In genomic region chr8:127588313-127588712, GRCm38 (mm10) we compare ENCODE assay signal across 8 mouse cellular contexts.
DNase-seq lines count a peak whose midpoint lies in the region; ATAC-seq and TF ChIP-seq lines count a peak whose summit lies in the region.

No protein-coding gene starts in this region.

- H3K27ac ChIP-seq in liver, adult 2 months (replicated peaks; ENCODE audit: insufficient read depth, low read depth, low read length) = no peak overlapping the region
- H3K27ac ChIP-seq in liver, embryonic 12.5 days = no peak overlapping the region
- H3K27ac ChIP-seq in bone marrow macrophage, adult 2 months (ENCODE audit: insufficient read depth, low read depth, low read length) = no peak overlapping the region
- H3K27ac ChIP-seq in stomach, postnatal 0 days (replicated peaks) = no peak overlapping the region

- H3K4me2 ChIP-seq in liver, embryonic 12.5 days = no peak overlapping the region
- no peak overlapping the region for H3K4me2 ChIP-seq in stomach, postnatal 0 days (replicated peaks; ENCODE audit: low read depth)

- H3K79me2 ChIP-seq in liver, adult 2 months (ENCODE audit: control insufficient read depth, insufficient read depth, low read length) = no peaks in the 10 kb centered on the region; the same call in 1 of the 2 replicates

- peak; percentile 60; the same call in 1 of the 2 replicates for TF ChIP-seq CTCF in liver, adult 2 months (IDR thresholded peaks at IDR 0.05; ENCODE audit: low read depth, low read length)
- peak; percentile 59; the same call in 1 of the 2 replicates for TF ChIP-seq CTCF in bone marrow macrophage, adult 2 months (IDR thresholded peaks at IDR 0.05; ENCODE audit: low read depth, low read length)
- TF ChIP-seq CTCF in stomach, postnatal 0 days (IDR thresholded peaks at IDR 0.05; ENCODE audit: low read depth) = peak; percentile 70

- no peaks in the 10 kb centered on the region for H3K27me3 ChIP-seq in liver, adult 2 months (ENCODE audit: control insufficient read depth, insufficient read depth, low read length)
- no peaks in the 10 kb centered on the region for H3K27me3 ChIP-seq in liver, embryonic 12.5 days (replicated peaks)
- H3K27me3 ChIP-seq in stomach, postnatal 0 days (ENCODE audit: control insufficient read depth, insufficient read depth, low read length) = no peaks in the 10 kb centered on the region

- no peak for TF ChIP-seq EP300 in stomach, postnatal 0 days (optimal IDR thresholded peaks at IDR 0.05)

- TF ChIP-seq POLR2A in liver, adult 2 months (IDR thresholded peaks at IDR 0.05; ENCODE audit: extremely low read depth, insufficient read depth, low read length) = no peak
- no peak for TF ChIP-seq POLR2A in bone marrow macrophage, adult 2 months (IDR thresholded peaks at IDR 0.05; ENCODE audit: borderline replicate concordance, low read depth, low read length)

- H3K9ac ChIP-seq in liver, adult 2 months (ENCODE audit: low read depth, low read length) = no peak overlapping the region
- H3K9ac ChIP-seq in liver, embryonic 12.5 days = no peak overlapping the region
- H3K9ac ChIP-seq in stomach, postnatal 0 days (ENCODE audit: low read length) = no peak overlapping the region

- H3K4me1 ChIP-seq in liver, adult 2 months (ENCODE audit: control insufficient read depth, insufficient read depth, low read length) = peaks cover 1% of the 10 kb centered on the region; the same call in 1 of the 2 replicates
- H3K4me1 ChIP-seq in liver, embryonic 12.5 days = no peaks in the 10 kb centered on the region
- H3K4me1 ChIP-seq in bone marrow macrophage, adult 2 months (ENCODE audit: control insufficient read depth, insufficient read depth, low read length) = 0 out of 2 replicates have a peak, but pooled peaks cover 2% of the 10 kb centered on the region
- H3K4me1 ChIP-seq in stomach, postnatal 0 days (replicated peaks; ENCODE audit: control insufficient read depth, insufficient read depth) = no peaks in the 10 kb centered on the region

- 89% methylated on average over 4 of the region's 4 CpGs for WGBS in liver, adult 2 months
- 66% methylated on average over 4 of the region's 4 CpGs for WGBS in liver, embryonic 12.5 days (ENCODE audit: insufficient replicate concordance)
- WGBS in stomach, postnatal 0 days = 75% methylated on average over 4 of the region's 4 CpGs

- peak; percentile 16 to 43 for DNase-seq in adrenal gland, adult 18-20 months (ENCODE audit: low spot score in 2 of 2)
- DNase-seq in adrenal gland, postnatal 4 days (ENCODE audit: low spot score in 2 of 2) = no peak
- peak; percentile 19 for DNase-seq in liver, adult 2 months (ENCODE audit: extremely low read depth, low read depth, low spot score)
- DNase-seq in kidney, postnatal 25 days = peak; percentile 55 to 67
- peak; percentile 34 for DNase-seq in stomach, postnatal 0 days (ENCODE audit: low spot score)
- no peak for DNase-seq in neural tube, embryonic 10.5 days (ENCODE audit: extremely low spot score, low spot score)

- H3K9me3 ChIP-seq in liver, embryonic 12.5 days (replicated peaks) = no peaks in the 10 kb centered on the region
- no peaks in the 10 kb centered on the region for H3K9me3 ChIP-seq in stomach, postnatal 0 days (ENCODE audit: control insufficient read depth, low read length)

- no peak overlapping the region for H3K4me3 ChIP-seq in liver, adult 2 months (ENCODE audit: insufficient read depth, low read depth, low read length)
- H3K4me3 ChIP-seq in liver, embryonic 12.5 days = no peak overlapping the region
- H3K4me3 ChIP-seq in bone marrow macrophage, adult 2 months (ENCODE audit: insufficient read depth, low read length) = no peak overlapping the region
- H3K4me3 ChIP-seq in stomach, postnatal 0 days (ENCODE audit: low read depth, low read length) = no peak overlapping the region

- no peak for ATAC-seq in liver, embryonic 12.5 days
- no peak for ATAC-seq in stomach, postnatal 0 days (ENCODE audit: low FRiP score, low TSS enrichment)

- H3K36me3 ChIP-seq in liver, adult 2 months (ENCODE audit: control insufficient read depth, insufficient read depth, low read length) = 0 out of 2 replicates have a peak, but pooled peaks cover 2% of the 10 kb centered on the region
- no peaks in the 10 kb centered on the region for H3K36me3 ChIP-seq in liver, embryonic 12.5 days
- no peaks in the 10 kb centered on the region for H3K36me3 ChIP-seq in stomach, postnatal 0 days (ENCODE audit: control insufficient read depth, insufficient read depth, low read length)

Comparison
In these comparisons a context has a peak if more than half of its experiments do, and no peak if none do; other contexts are left out.
1. DNase-seq: peak in adrenal gland, adult 18-20 months (2 of 2), liver, adult 2 months (single experiment), kidney, postnatal 25 days (2 of 2) and stomach, postnatal 0 days (single experiment); none in adrenal gland, postnatal 4 days (0 of 2) and neural tube, embryonic 10.5 days (single experiment).
2. Peak in every context shown above with its lines, with median percentiles within 50 percentile points of each other: CTCF ChIP-seq.